Mouse (Mus musculus) MEL (cell line): ENCODE measurements around the gene Rab8b. TPM values are rescaled to one million over a fixed set of nuclear protein-coding genes. Genes with fewer than 3 reads are reported as not detected.

ENCODE experiments used
- DNase-seq: peaks from one replicate; pipeline ENCODE4 v3.0.0; 2011; ENCODE audit warnings: low read depth, low spot score
- H3K27ac ChIP-seq: 2 replicates; pipeline ENCODE4 v1.5.1; 2012; ENCODE audit warnings: low read depth, mild to moderate bottlenecking, control low read depth, low read length, moderate library complexity; ENCODE audit not compliant: control insufficient read depth
- H3K27me3 ChIP-seq, 2 experiments: fragments of 150-350 bp in 1 of 2; sonication (generic) in 1 of 2; 2 replicates each; pipeline ENCODE4 v1.6.1; 2012; ENCODE audit warnings: low read length in 2 of 2, mild to moderate bottlenecking in 2 of 2, improper control_type of control experiment in 1 of 2, moderate library complexity in 1 of 2; ENCODE audit not compliant: insufficient read depth in 2 of 2, control insufficient read depth in 1 of 2
- H3K36me3 ChIP-seq, 2 experiments: 2 replicates each; pipeline ENCODE4 v1.6.1; 2012 to 2014; ENCODE audit warnings: low read length in 2 of 2, improper control_type of control experiment in 1 of 2, inconsistent platforms in 1 of 2, mild to moderate bottlenecking in 1 of 2; ENCODE audit not compliant: insufficient read depth in 2 of 2, control insufficient read depth in 1 of 2
- H3K4me1 ChIP-seq, 2 experiments: fragments of 150-350 bp in 1 of 2; sonication (generic) in 1 of 2; 2 replicates each; pipeline ENCODE4 v1.6.1; 2012; ENCODE audit warnings: low read length in 2 of 2, improper control_type of control experiment in 1 of 2, mild to moderate bottlenecking in 1 of 2; ENCODE audit not compliant: insufficient read depth in 2 of 2, control insufficient read depth in 1 of 2
- H3K4me3 ChIP-seq, 2 experiments: fragments of 150-350 bp in 1 of 2; sonication (generic) in 1 of 2; 2 replicates each; pipeline ENCODE4 v1.5.1; 2012; ENCODE audit warnings: low read depth in 2 of 2, low read length in 2 of 2, mild to moderate bottlenecking in 2 of 2, moderate library complexity in 2 of 2, control low read depth in 1 of 2, improper control_type of control experiment in 1 of 2; ENCODE audit not compliant: control insufficient read depth in 1 of 2, insufficient read depth in 1 of 2
- H3K79me2 ChIP-seq: 2 replicates; pipeline ENCODE4 v1.6.1; 2012; ENCODE audit warnings: mild to moderate bottlenecking, low read length, moderate library complexity; ENCODE audit not compliant: control insufficient read depth, poor library complexity, insufficient read depth
- H3K9ac ChIP-seq: 2 replicates; pipeline ENCODE4 v1.6.1; 2012; ENCODE audit warnings: low read depth, mild to moderate bottlenecking, control low read depth, low read length, moderate library complexity; ENCODE audit not compliant: control insufficient read depth, poor library complexity, severe bottlenecking
- H3K9me3 ChIP-seq: fragments of 150-350 bp; sonication (generic); replicated peaks from 2 replicates; pipeline ENCODE4 v1.6.1; 2012; ENCODE audit warnings: mild to moderate bottlenecking, low read length, improper control_type of control experiment, moderate library complexity; ENCODE audit not compliant: insufficient read depth
- BHLHE40 ChIP-seq: IDR thresholded peaks from 2 replicates; pipeline ENCODE4 v1.6.1; 2012; ENCODE audit warnings: low read depth, mild to moderate bottlenecking, inconsistent platforms, low read length, improper control_type of control experiment, borderline replicate concordance
- CHD1 ChIP-seq: IDR thresholded peaks from 2 replicates; pipeline ENCODE4 v1.6.1; 2012; ENCODE audit warnings: low read depth, mild to moderate bottlenecking, inconsistent platforms, low read length, improper control_type of control experiment
- CTCF ChIP-seq, 3 experiments: IDR thresholded peaks in 2 of 3; conservative IDR thresholded peaks in 1 of 3; 2 replicates each; pipeline ENCODE4 v1.5.1; 2011 to 2012; ENCODE audit warnings: low read length in 3 of 3, low read depth in 2 of 3, mild to moderate bottlenecking in 2 of 3, improper control_type of control experiment in 1 of 3, inconsistent platforms in 1 of 3, mixed read lengths in 1 of 3, moderate library complexity in 1 of 3; ENCODE audit not compliant: control insufficient read depth in 1 of 3, insufficient read depth in 1 of 3, poor library complexity in 1 of 3, severe bottlenecking in 1 of 3
- E2F4 ChIP-seq: IDR thresholded peaks from 2 replicates; pipeline ENCODE4 v1.6.1; 2011; ENCODE audit warnings: low read depth, low read length, improper control_type of control experiment, borderline replicate concordance
- ELF1 ChIP-seq: IDR thresholded peaks from 2 replicates; pipeline ENCODE4 v1.6.1; 2014; ENCODE audit warnings: low read depth, mild to moderate bottlenecking, inconsistent platforms, low read length, improper control_type of control experiment, moderate library complexity
- EP300 ChIP-seq, 2 experiments: IDR thresholded peaks; 2 replicates each; pipeline ENCODE4 v1.6.1; 2011; ENCODE audit warnings: improper control_type of control experiment in 2 of 2, low read length in 2 of 2, low read depth in 1 of 2, mild to moderate bottlenecking in 1 of 2
- GABPA ChIP-seq: IDR thresholded peaks from 2 replicates; pipeline ENCODE4 v1.6.1; 2012; ENCODE audit warnings: low read depth, mild to moderate bottlenecking, inconsistent platforms, low read length, improper control_type of control experiment, moderate library complexity
- JUND ChIP-seq: IDR thresholded peaks from 2 replicates; pipeline ENCODE4 v1.6.1; 2011; ENCODE audit warnings: low read depth, mild to moderate bottlenecking, improper control_type of control experiment, low read length
- KAT2A ChIP-seq: conservative IDR thresholded peaks from 2 replicates; pipeline ENCODE4 v1.6.1; 2012; ENCODE audit warnings: low read depth, low read length, improper control_type of control experiment, inconsistent platforms
- MAFK ChIP-seq: IDR thresholded peaks from 2 replicates; pipeline ENCODE4 v1.6.1; 2011; ENCODE audit warnings: low read depth, mild to moderate bottlenecking, low read length, improper control_type of control experiment, borderline replicate concordance
- MXI1 ChIP-seq: IDR thresholded peaks from 2 replicates; pipeline ENCODE4 v1.6.1; 2011; ENCODE audit warnings: mild to moderate bottlenecking, low read depth, low read length, improper control_type of control experiment
- NELFE ChIP-seq: IDR thresholded peaks from 2 replicates; pipeline ENCODE4 v1.6.1; 2011; ENCODE audit warnings: low read depth, low read length, improper control_type of control experiment
- NRF1 ChIP-seq: IDR thresholded peaks from 2 replicates; pipeline ENCODE4 v1.6.1; 2014; ENCODE audit warnings: low read depth, mild to moderate bottlenecking, inconsistent platforms, low read length, improper control_type of control experiment, moderate library complexity; ENCODE audit not compliant: poor library complexity, insufficient read depth, severe bottlenecking
- POLR2A ChIP-seq, 2 experiments: IDR thresholded peaks; 2 replicates each; pipeline ENCODE4 v1.6.1; 2011 to 2012; ENCODE audit warnings: low read length in 2 of 2, mild to moderate bottlenecking in 2 of 2, control low read depth in 1 of 2, improper control_type of control experiment in 1 of 2, low read depth in 1 of 2, moderate library complexity in 1 of 2; ENCODE audit not compliant: control insufficient read depth in 1 of 2, insufficient read depth in 1 of 2, poor library complexity in 1 of 2
- POLR2AphosphoS2 ChIP-seq: IDR thresholded peaks from 2 replicates; pipeline ENCODE4 v1.6.1; 2011; ENCODE audit warnings: low read length, improper control_type of control experiment
- POLR2AphosphoS5 ChIP-seq: IDR thresholded peaks from 2 replicates; pipeline ENCODE4 v1.6.1; 2012; ENCODE audit warnings: low read depth, borderline replicate concordance, mild to moderate bottlenecking, inconsistent platforms, low read length, moderate library complexity, mixed read lengths
- TAL1 ChIP-seq: IDR thresholded peaks from 2 replicates; pipeline ENCODE4 v1.6.1; 2012; ENCODE audit warnings: mild to moderate bottlenecking, inconsistent platforms, low read length, moderate library complexity, mixed read lengths
- TBP ChIP-seq: IDR thresholded peaks from 2 replicates; pipeline ENCODE4 v1.8.0; 2011; ENCODE audit warnings: low read depth, low read length, improper control_type of control experiment
- UBTF ChIP-seq: IDR thresholded peaks from 2 replicates; pipeline ENCODE4 v1.6.1; 2012; ENCODE audit warnings: low read depth, mild to moderate bottlenecking, inconsistent platforms, low read length, improper control_type of control experiment, moderate library complexity, borderline replicate concordance; ENCODE audit not compliant: insufficient read depth
- USF2 ChIP-seq, 2 experiments: IDR thresholded peaks; 2 replicates each; pipeline ENCODE4 v1.6.1; 2011 to 2012; ENCODE audit warnings: improper control_type of control experiment in 2 of 2, low read length in 2 of 2, borderline replicate concordance in 1 of 2, inconsistent platforms in 1 of 2, low read depth in 1 of 2, mild to moderate bottlenecking in 1 of 2; ENCODE audit not compliant: insufficient read depth in 1 of 2
- ZMIZ1 ChIP-seq: IDR thresholded peaks from 2 replicates; pipeline ENCODE4 v1.6.1; 2012; ENCODE audit warnings: low read depth, mild to moderate bottlenecking, inconsistent platforms, low read length, improper control_type of control experiment, moderate library complexity
- ZNF384 ChIP-seq: IDR thresholded peaks from 2 replicates; pipeline ENCODE4 v1.6.1; 2012; ENCODE audit warnings: low read depth, mild to moderate bottlenecking, inconsistent platforms, low read length, improper control_type of control experiment
- polyA plus RNA-seq, 2 experiments: library from polyadenylated mRNA; stranded (reverse) in 1 of 2; unstranded in 1 of 2; fragments of >175 nt in 1 of 2; fragments of >200 nt in 1 of 2; gene quantifications; 2 replicates each; pipeline versions ENCODE4 v1.2.1 to v1.2.4; 2012; ENCODE audit warnings: low replicate concordance in 2 of 2, low read depth in 1 of 2; ENCODE audit not compliant: insufficient read length in 2 of 2, insufficient read depth in 1 of 2, missing spikeins in 1 of 2
- total RNA-seq: library from RNA; depleted of rRNA; stranded (reverse); fragments of 300-350 nt; gene quantifications from 2 replicates; pipeline ENCODE4 v1.2.3, GENCODE M21; 2012

Rab8b gene
- total and polyA plus RNA-seq, 3 experiments = 16.1 to 16.4 TPM; not detected in 1

GRCm38 (mm10) chr9:66872015-66872727, 47.3 kb downstream of the Rab8b start:
- Histone ChIP-seq H3K27ac (no peak overlapping the region), H3K4me1 (peaks cover 0 to 2% of the 10 kb centered on the region in 2 experiments; a peak in 2 of 4 replicates), H3K9ac (no peak overlapping the region), H3K9me3 (no peaks in the 10 kb centered on the region), H3K27me3 (no peaks in the 10 kb centered on the region), H3K4me3 (no peak overlapping the region), H3K36me3 (no peaks in the 10 kb centered on the region), H3K79me2 (no peaks in the 10 kb centered on the region)
- no peak for DNase-seq
- no peak for TF ChIP-seq TAL1
- TF ChIP-seq TBP = no peak
- no peak for TF ChIP-seq KAT2A
- TF ChIP-seq ELF1 = no peak
- TF ChIP-seq POLR2AphosphoS2 = no peak
- TF ChIP-seq ZNF384 = no peak
- TF ChIP-seq BHLHE40 = no peak
- TF ChIP-seq ZMIZ1 = no peak
- TF ChIP-seq MXI1 = no peak
- TF ChIP-seq MAFK = no peak
- TF ChIP-seq USF2 (IDR thresholded peaks at IDR 0.05; ENCODE audit: borderline replicate concordance in 1 of 2, insufficient read depth in 1 of 2, low read depth in 1 of 2, low read length in 2 of 2) = no peak
- no peak for TF ChIP-seq POLR2AphosphoS5
- TF ChIP-seq GABPA = no peak
- no peak for TF ChIP-seq CTCF (IDR thresholded peaks at IDR 0.05 in 2 of 3, conservative IDR thresholded peaks at IDR 0.05 in 1 of 3; ENCODE audit: control insufficient read depth in 1 of 3, insufficient read depth in 1 of 3, low read depth in 2 of 3, low read length in 3 of 3, poor library complexity in 1 of 3, severe bottlenecking in 1 of 3)
- no peak for TF ChIP-seq E2F4
- no peak for TF ChIP-seq JUND
- no peak for TF ChIP-seq POLR2A (IDR thresholded peaks at IDR 0.05; ENCODE audit: control insufficient read depth in 1 of 2, insufficient read depth in 1 of 2, low read depth in 1 of 2, low read length in 2 of 2, poor library complexity in 1 of 2)
- no peak for TF ChIP-seq NELFE
- TF ChIP-seq EP300 (IDR thresholded peaks at IDR 0.05; ENCODE audit: low read depth in 1 of 2, low read length in 2 of 2) = no peak
- TF ChIP-seq NRF1 = no peak

DNA sequence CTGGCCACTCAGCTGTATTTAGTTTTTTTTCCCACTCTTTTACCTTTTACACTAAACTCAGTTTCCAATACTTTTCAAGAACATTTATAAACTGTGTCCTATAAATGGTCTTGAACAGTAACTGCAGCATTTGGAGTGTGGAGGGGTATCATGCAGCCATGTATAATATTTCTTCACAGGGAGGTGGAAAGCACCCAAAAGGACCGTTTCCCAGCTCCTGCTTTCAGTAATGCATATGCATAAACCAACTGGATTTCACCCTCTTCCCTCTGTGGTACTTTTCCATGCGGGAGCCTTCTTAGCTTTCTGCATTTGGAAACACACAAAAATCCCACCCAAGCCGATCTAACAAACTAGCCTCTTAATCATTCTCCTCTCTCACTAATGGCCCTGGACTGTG, 54.8 kb downstream of the Rab8b start:
- Histone ChIP-seq H3K9me3 (no peaks in the 10 kb centered on the region), H3K36me3 (no peaks in the 10 kb centered on the region; a peak in 2 of 4 replicates), H3K4me3 (no peak overlapping the region), H3K27ac (no peak overlapping the region), H3K27me3 (no peaks in the 10 kb centered on the region), H3K79me2 (no peaks in the 10 kb centered on the region), H3K4me1 (no peaks in the 10 kb centered on the region), H3K9ac (no peak overlapping the region)
- no peak for TF ChIP-seq BHLHE40
- TF ChIP-seq UBTF = no peak
- no peak for TF ChIP-seq CHD1
- no peak for TF ChIP-seq E2F4
- no peak for TF ChIP-seq MAFK
- no peak for TF ChIP-seq MXI1
- DNase-seq = no peak
